Mouse (Mus musculus): ENCODE measurements around the gene Setd2. TPM values are rescaled to one million over a fixed set of nuclear protein-coding genes. Genes with fewer than 3 reads are reported as not detected.

Setd2 gene
- total RNA-seq, 2 experiments from 2014 or later = 21.8 to 29.9 TPM

GRCm38 (mm10) chr9:110622621-110623219 is 90.3 kb downstream of the Setd2 start:
- no peak for DNase-seq
- intact Hi-C loops (cut with DNase I) = no loop called here

GRCm38 (mm10) chr9:110623416-110624195 is 91.2 kb downstream of the Setd2 start:
- intact Hi-C loops (cut with DNase I) = no loop called here
- DNase-seq = no peak

DNA sequence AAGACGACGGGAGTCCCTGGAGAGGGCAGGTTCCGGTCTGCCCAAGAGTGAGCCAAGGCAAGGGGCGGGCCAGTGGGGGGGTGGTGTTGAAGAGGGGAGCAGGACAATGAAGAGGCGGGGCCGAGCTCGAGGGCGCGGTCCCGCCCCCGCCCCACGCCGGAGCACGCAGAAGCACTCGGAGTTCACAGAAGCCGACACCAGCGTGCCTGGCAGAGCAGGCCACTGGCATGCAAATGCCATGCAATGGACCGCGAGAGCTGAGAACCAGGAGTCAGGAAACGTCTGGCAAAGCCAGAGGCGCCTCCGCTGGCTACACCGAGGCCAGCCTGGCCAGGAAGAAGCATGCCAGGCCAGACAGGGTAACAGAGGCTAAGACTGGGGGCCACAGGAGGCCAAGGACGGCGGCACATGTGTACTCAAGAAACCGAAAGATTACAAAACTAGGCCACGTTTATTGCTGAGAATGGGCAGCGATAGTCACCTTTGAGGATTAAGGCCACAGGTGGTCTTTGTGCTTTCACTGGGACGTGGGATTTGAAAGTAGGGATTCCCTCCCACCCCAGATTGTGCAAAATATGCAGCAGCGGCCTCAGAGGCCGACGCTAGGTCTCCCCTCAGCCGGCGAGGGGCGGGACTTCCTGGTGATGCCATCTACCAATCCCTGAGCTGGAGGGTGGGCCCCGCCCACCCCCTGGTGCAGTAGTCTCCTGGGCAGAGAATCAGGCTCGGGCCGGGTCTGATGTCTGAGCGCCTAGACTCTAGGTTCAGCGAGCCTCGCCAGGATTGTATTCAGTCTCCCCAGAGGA is 92.2 kb downstream of the Setd2 start, which contains the start of gene Nradd:
Nradd (minus strand) TSS at position 92 of the 806 bp plus-strand sequence.
- peak; percentile 79 to 88 for DNase-seq
- intact Hi-C loops (cut with DNase I) = no loop called here

DNA sequence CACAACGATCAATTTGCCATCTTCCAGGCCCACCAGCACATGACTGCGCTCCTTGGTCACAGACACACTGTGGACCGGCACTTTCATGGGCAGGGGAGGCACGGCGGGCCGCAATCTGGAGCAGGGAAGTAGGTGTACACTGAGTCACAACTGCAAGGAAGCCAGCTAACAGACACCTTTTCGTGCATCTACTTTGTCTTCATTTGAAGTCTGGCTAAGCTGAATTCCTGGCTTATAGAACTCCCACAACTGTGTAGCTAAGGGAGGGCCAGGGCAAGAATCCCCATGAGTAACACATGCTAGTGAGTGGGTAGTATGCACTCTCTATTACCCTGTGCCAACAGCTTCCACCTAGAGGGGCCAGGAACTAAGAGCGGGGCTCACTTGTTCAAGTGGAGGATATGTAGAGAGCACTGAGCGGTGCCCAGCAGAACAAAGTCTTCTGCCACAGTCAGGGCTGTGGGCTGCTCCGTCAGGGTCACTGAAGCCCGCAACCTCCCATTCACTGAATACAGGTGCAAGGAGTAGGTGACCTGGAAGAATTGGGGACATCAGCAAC is 93.0 kb downstream of the Setd2 start:
- no peak for DNase-seq
- intact Hi-C loops (cut with DNase I) = no loop called here

DNA sequence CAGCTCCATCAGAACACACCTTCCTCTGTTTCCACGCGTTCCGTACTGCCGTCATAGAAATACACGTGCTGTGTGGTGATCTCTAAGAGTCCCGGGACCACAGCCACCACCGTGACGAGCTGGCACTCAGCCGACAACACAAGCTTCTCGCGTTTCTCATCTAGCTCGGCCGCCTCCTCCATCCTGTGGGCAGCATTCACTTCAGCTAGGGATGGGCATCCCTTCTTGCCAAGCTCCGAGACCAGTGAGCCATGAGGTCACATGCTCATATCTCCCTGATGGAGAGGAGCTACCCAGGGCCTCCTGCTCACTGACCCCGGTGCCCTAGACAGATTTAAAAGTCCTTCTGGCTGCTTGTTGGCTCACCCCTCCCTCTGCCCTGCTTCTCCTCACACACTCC is 97.8 kb downstream of the Setd2 start:
- DNase-seq = no peak
- intact Hi-C loops (cut with DNase I) = loop anchor here (2.0 to 5.0 kb wide), 2 partner anchors 181 to 218 kb away; no protein-coding TSS in a partner anchor

GRCm38 (mm10) chr9:110631191-110631590 is 98.8 kb downstream of the Setd2 start:
- DNase-seq = no peak
- intact Hi-C loops (cut with DNase I) = loop anchor here (2.0 to 5.0 kb wide), 2 partner anchors 182 to 219 kb away; no protein-coding TSS in a partner anchor

- intact Hi-C loops (cut with DNase I) = loop anchor here (2.0 to 5.0 kb wide), 2 partner anchors 183 to 219 kb away; no protein-coding TSS in a partner anchor
- DNase-seq = no peak
Measured at GRCm38 (mm10) chr9:110631651-110632275, 99.4 kb downstream of the Setd2 start.

- intact Hi-C loops (cut with DNase I) = loop anchor here (5.0 kb wide), 1 partner anchor 220 kb away; no protein-coding TSS in a partner anchor
- no peak for DNase-seq
Measured at GRCm38 (mm10) chr9:110632671-110633070, 100.3 kb downstream of the Setd2 start.

- no peak for DNase-seq
- intact Hi-C loops (cut with DNase I) = loop anchor here (5.0 kb wide), 1 partner anchor 222 kb away; no protein-coding TSS in a partner anchor
Measured at GRCm38 (mm10) chr9:110633882-110634281, 101.5 kb downstream of the Setd2 start.

GRCm38 (mm10) chr9:110635225-110635624 is 102.8 kb downstream of the Setd2 start:
- intact Hi-C loops (cut with DNase I) = loop anchor here (1.0 to 5.0 kb wide), 3 partner anchors 74 to 237 kb away; no protein-coding TSS in a partner anchor

DNA sequence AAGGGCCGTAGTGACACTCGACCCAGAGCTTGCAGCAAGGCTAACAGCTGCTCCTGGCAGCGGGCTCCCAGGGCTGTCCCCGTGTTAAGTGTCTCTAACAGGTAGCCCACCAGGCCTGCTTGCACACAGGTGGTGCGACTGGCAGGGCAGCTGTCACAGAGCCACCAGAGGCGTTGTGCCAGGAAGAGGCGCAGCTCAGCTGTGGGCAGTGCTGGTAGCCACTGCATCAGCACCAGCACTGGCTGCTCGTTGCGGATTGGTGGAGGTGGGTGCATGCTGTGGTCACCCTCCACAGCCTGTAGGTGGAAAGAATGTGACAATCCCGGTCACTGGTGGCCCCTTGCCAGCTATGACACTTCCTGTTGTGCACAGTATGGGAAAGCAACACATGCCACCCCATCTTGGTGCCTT is 106.2 kb downstream of the Setd2 start:
- no peak for DNase-seq
- intact Hi-C loops (cut with DNase I) = loop anchor here (5.0 kb wide), 2 partner anchors 144 to 234 kb away; no protein-coding TSS in a partner anchor

More at GRCm38 (mm10) chr9:110635225-110635624, 102.8 kb downstream of the Setd2 start:
- DNase-seq = peak; percentile 81 to 84

DNA sequence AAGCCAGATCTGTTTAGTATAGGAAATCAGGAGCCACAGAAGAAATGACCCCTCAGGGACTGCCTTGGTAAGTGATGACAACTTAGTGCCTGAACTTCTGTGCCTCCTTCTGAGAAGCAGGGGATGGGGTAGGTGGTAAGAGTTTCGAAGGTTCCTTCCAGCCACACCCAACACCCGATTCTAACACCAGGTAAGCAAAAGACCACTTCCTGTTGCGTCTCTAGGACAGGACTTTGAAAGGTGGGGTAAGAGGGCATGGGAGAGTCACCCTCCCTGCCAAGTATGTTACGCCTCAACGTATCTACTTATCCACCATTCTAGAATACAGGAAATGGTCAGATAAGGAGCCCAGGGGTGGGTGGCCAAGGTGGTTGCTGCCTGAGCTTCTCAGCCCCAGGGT is 108.6 kb downstream of the Setd2 start:
- intact Hi-C loops (cut with DNase I) = no loop called here
- no peak for DNase-seq

GRCm38 (mm10) chr9:110642812-110643524 is 110.6 kb downstream of the Setd2 start:
- no peak for DNase-seq
- intact Hi-C loops (cut with DNase I) = no loop called here

GRCm38 (mm10) chr9:110643787-110644186 is 111.4 kb downstream of the Setd2 start:
- intact Hi-C loops (cut with DNase I) = no loop called here
- no peak for DNase-seq

- intact Hi-C loops (cut with DNase I) = no loop called here
Measured at GRCm38 (mm10) chr9:110644295-110644694, 111.9 kb downstream of the Setd2 start.

GRCm38 (mm10) chr9:110645219-110645618 is 112.8 kb downstream of the Setd2 start:
- no peak for DNase-seq
- intact Hi-C loops (cut with DNase I) = no loop called here

More at GRCm38 (mm10) chr9:110644295-110644694, 111.9 kb downstream of the Setd2 start:
- DNase-seq = no peak

GRCm38 (mm10) chr9:110649775-110650174 is 117.4 kb downstream of the Setd2 start:
- intact Hi-C loops (cut with DNase I) = no loop called here
- DNase-seq = no peak

GRCm38 (mm10) chr9:110651931-110652722 is 119.7 kb downstream of the Setd2 start:
- DNase-seq = no peak
- intact Hi-C loops (cut with DNase I) = no loop called here

Measured in gastrocnemius, postnatal 36 days (tissue).